Mouse (Mus musculus): ENCODE data around the gene Bricd5. TPM values are rescaled to one million over a fixed set of nuclear protein-coding genes. Genes with fewer than 3 reads are reported as not detected.
"Not testable (repeated sequence)": the region's sequence is repeated elsewhere in the genome, so short reads cannot be mapped to it uniquely, and the experiment has no call there.

The Bricd5 gene
- polyA plus RNA-seq, 1 experiment from 2014 or later: 0.34 TPM

GRCm38 (mm10) chr17:24454756-24455522 is 18.7 kb upstream of the Bricd5 start:
- under 1% methylated on average over 67 of the region's 67 CpGs for WGBS
- Histone ChIP-seq H3K36me3 (ENCODE audit: control insufficient read depth, insufficient read depth, low read length) (no peaks in the 10 kb centered on the region), H3K4me1 (ENCODE audit: control insufficient read depth, insufficient read depth, low read length) (peaks cover 10% of the 10 kb centered on the region; the same call in 1 of the 2 replicates), H3K4me3 (ENCODE audit: low read length) (peak overlapping the region; percentile 78), H3K9me3 (ENCODE audit: control insufficient read depth, low read length) (no peaks in the 10 kb centered on the region), H3K4me2 (ENCODE audit: low read depth, low read length) (peak overlapping the region; percentile 77), H3K9ac (ENCODE audit: low read depth, low read length) (peak overlapping the region; percentile 90), H3K27ac (ENCODE audit: low read length) (peak overlapping the region; percentile 97), H3K27me3 (replicated peaks; ENCODE audit: control insufficient read depth, insufficient read depth, low read length) (no peaks in the 10 kb centered on the region)
- ATAC-seq: peak; percentile 95

DNA sequence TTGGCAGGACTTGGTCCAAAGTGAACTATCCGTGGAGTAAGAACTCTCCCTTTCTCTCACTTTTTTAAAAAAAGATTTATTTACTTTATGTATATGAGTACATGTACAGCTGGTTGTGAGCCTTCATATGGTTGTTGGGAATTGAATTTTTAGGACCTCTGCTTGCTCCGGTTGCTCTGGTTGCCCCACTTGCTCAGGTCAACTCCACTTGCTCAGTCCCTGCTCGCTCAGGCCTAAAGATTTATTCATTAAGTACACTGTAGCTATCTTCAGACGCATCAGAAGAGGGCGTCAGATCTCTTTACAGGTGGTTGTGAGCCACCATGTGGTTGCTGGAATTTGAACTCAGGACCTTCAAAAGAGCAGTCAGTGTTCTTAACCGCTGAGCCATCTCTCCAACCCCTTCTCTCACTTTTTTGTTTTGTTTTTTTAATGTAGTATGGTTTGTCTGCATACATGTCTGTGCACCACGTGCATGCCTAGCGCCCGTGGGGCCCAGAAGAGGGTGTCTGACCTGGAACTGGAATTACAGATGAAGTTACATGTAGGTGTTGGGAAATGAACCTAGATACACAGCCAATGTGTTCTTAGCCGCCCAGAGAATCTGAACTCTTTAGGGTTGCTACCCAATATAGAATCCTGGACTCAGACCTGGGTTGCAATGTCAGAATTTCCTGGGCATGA is 18.0 kb upstream of the Bricd5 start:
- WGBS: 49% methylated on average over 10 of the region's 10 CpGs
- H3K4me1 ChIP-seq (ENCODE audit: control insufficient read depth, insufficient read depth, low read length); H3K27me3 ChIP-seq (replicated peaks; ENCODE audit: control insufficient read depth, insufficient read depth, low read length); H3K36me3 ChIP-seq (ENCODE audit: control insufficient read depth, insufficient read depth, low read length); H3K9me3 ChIP-seq (ENCODE audit: control insufficient read depth, low read length); H3K9ac ChIP-seq (ENCODE audit: low read depth, low read length): not testable (repeated sequence)
- peak; percentile 32 for ATAC-seq
- Histone ChIP-seq H3K4me3 (ENCODE audit: low read length) (peak overlapping the region; percentile 6; the same call in 1 of the 2 replicates), H3K27ac (ENCODE audit: low read length) (0 out of 2 replicates have a peak overlapping the region, but pooled peaks have one; percentile 23), H3K4me2 (ENCODE audit: low read depth, low read length) (peak overlapping the region; percentile 39; the same call in 1 of the 2 replicates)

- 83% methylated on average over 2 of the region's 2 CpGs for WGBS
- Histone ChIP-seq H3K27ac (ENCODE audit: low read length) (no peak overlapping the region), H3K4me1 (ENCODE audit: control insufficient read depth, insufficient read depth, low read length) (no peaks in the 10 kb centered on the region), H3K4me2 (ENCODE audit: low read depth, low read length) (no peak overlapping the region), H3K4me3 (ENCODE audit: low read length) (no peak overlapping the region), H3K9ac (ENCODE audit: low read depth, low read length) (no peak overlapping the region), H3K27me3 (replicated peaks; ENCODE audit: control insufficient read depth, insufficient read depth, low read length) (no peaks in the 10 kb centered on the region), H3K9me3 (ENCODE audit: control insufficient read depth, low read length) (no peaks in the 10 kb centered on the region), H3K36me3 (ENCODE audit: control insufficient read depth, insufficient read depth, low read length) (no peaks in the 10 kb centered on the region)
- ATAC-seq: no peak
These were observed 12.1 kb upstream of the Bricd5 start for GRCm38 (mm10) chr17:24461580-24461979.

- Histone ChIP-seq H3K27me3 (replicated peaks; ENCODE audit: control insufficient read depth, insufficient read depth, low read length) (no peaks in the 10 kb centered on the region), H3K4me1 (ENCODE audit: control insufficient read depth, insufficient read depth, low read length) (no peaks in the 10 kb centered on the region), H3K9me3 (ENCODE audit: control insufficient read depth, low read length) (no peaks in the 10 kb centered on the region), H3K4me2 (ENCODE audit: low read depth, low read length) (no peak overlapping the region), H3K9ac (ENCODE audit: low read depth, low read length) (no peak overlapping the region), H3K27ac (ENCODE audit: low read length) (no peak overlapping the region), H3K4me3 (ENCODE audit: low read length) (no peak overlapping the region), H3K36me3 (ENCODE audit: control insufficient read depth, insufficient read depth, low read length) (no peaks in the 10 kb centered on the region)
- WGBS: 77% methylated on average over 1 of the region's 1 CpGs
- ATAC-seq: no peak
These were observed 10.8 kb upstream of the Bricd5 start for GRCm38 (mm10) chr17:24462932-24463331.

- Histone ChIP-seq H3K9ac (ENCODE audit: low read depth, low read length) (no peak overlapping the region), H3K27ac (ENCODE audit: low read length) (no peak overlapping the region), H3K36me3 (ENCODE audit: control insufficient read depth, insufficient read depth, low read length) (no peaks in the 10 kb centered on the region), H3K4me2 (ENCODE audit: low read depth, low read length) (no peak overlapping the region), H3K4me1 (ENCODE audit: control insufficient read depth, insufficient read depth, low read length) (no peaks in the 10 kb centered on the region), H3K9me3 (ENCODE audit: control insufficient read depth, low read length) (no peaks in the 10 kb centered on the region), H3K27me3 (replicated peaks; ENCODE audit: control insufficient read depth, insufficient read depth, low read length) (no peaks in the 10 kb centered on the region), H3K4me3 (ENCODE audit: low read length) (no peak overlapping the region)
- ATAC-seq: peak; percentile 52; the same call in 1 of the 2 replicates
- WGBS: 57% methylated on average over 6 of the region's 6 CpGs
These were observed 10.1 kb upstream of the Bricd5 start for GRCm38 (mm10) chr17:24463374-24464133.

DNA sequence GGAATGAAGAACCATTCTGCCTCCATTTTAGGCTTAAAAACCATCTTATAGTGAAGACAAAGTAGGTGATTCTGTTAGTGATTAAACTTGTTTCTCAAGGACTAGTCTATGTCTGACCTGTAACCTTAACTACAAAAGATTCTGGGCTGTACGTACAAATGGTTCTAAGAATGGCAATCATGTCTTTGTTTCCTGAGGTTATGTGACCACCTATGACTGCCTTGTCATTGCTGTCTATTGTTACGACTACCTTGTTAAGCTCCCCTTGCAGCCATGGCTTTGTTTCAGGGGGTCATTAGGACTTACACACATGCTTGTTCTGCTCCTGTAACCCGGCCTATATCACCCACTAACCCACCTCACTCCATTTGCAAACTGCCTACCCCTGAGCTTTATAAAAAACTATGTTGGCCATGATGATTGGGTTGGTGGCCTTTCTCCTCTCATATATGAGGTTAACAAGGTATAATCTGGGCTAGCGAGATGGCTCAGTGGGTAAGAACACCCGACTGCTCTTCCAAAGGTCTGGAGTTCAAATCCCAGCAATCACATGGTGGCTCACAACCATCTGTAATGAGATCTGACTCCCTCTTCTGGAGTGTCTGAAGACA is 4.9 kb upstream of the Bricd5 start:
- no peak overlapping the region for H3K27ac ChIP-seq (ENCODE audit: low read length)
- no peak overlapping the region for H3K4me2 ChIP-seq (ENCODE audit: low read depth, low read length)
- H3K4me3 ChIP-seq (ENCODE audit: low read length): no peak overlapping the region
- no peak overlapping the region for H3K9ac ChIP-seq (ENCODE audit: low read depth, low read length)
- no peak for ATAC-seq
- WGBS: 95% methylated on average over 5 of the region's 5 CpGs
- no peaks in the 10 kb centered on the region for H3K9me3 ChIP-seq (ENCODE audit: control insufficient read depth, low read length)
- H3K27me3 ChIP-seq (replicated peaks; ENCODE audit: control insufficient read depth, insufficient read depth, low read length): no peaks in the 10 kb centered on the region
- peaks cover 24% of the 10 kb centered on the region for H3K4me1 ChIP-seq (ENCODE audit: control insufficient read depth, insufficient read depth, low read length)
- no peaks in the 10 kb centered on the region for H3K36me3 ChIP-seq (ENCODE audit: control insufficient read depth, insufficient read depth, low read length)

GRCm38 (mm10) chr17:24469336-24469909 is 4.3 kb upstream of the Bricd5 start:
- Histone ChIP-seq H3K9me3 (ENCODE audit: control insufficient read depth, low read length) (no peaks in the 10 kb centered on the region), H3K4me2 (ENCODE audit: low read depth, low read length) (peak overlapping the region; percentile 73), H3K27me3 (replicated peaks; ENCODE audit: control insufficient read depth, insufficient read depth, low read length) (no peaks in the 10 kb centered on the region), H3K27ac (ENCODE audit: low read length) (peak overlapping the region; percentile 93), H3K4me3 (ENCODE audit: low read length) (peak overlapping the region; percentile 93), H3K9ac (ENCODE audit: low read depth, low read length) (peak overlapping the region; percentile 77), H3K4me1 (ENCODE audit: control insufficient read depth, insufficient read depth, low read length) (peaks cover 31% of the 10 kb centered on the region), H3K36me3 (ENCODE audit: control insufficient read depth, insufficient read depth, low read length) (peaks cover 5% of the 10 kb centered on the region; the same call in 1 of the 2 replicates)
- WGBS: 17% methylated on average over 7 of the region's 7 CpGs
- no peak for ATAC-seq

DNA sequence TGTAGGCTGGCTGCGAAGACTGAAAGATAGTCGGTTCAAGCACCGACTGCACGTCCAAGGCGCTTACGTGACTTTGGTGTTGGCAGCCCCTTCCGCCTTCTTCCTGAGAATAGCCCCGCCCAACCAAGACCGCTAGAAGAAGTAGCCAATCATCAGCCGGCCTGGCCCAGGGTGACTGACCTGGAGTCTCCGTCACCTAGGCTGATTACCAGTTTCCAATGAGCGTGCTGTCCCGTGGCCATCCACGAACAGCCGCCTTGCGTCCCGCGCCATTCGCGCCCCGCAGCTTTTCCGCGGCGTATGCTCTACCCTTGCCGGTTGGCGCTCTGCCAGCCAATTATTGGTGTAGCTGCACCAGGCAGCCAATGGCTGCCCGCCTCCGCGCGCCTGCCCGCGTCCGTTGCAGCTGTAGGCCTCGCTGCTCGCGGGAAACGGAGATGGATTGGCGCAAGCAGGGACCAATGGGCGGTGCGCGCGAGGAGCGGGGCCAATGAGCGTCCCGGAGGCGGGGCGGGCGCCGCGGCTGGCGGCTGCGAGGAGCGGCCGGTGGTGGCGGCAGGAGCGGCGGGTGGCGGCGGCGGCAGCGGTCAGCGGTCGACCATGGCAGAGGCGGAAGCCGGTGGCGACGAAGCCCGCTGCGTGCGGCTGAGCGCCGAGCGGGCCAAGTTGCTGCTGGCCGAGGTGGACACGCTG is 3.6 kb upstream of the Bricd5 start, which contains the start of the genes E4f1 and Pgp:
Gene E4f1, minus strand, starts transcription at position 404 of the 693 bp plus-strand sequence.
Gene Pgp, plus strand, starts transcription at position 483 of the 693 bp plus-strand sequence.
- H3K27me3 ChIP-seq (replicated peaks; ENCODE audit: control insufficient read depth, insufficient read depth, low read length): no peaks in the 10 kb centered on the region

More for the DNA sequence above, 3.6 kb upstream of the Bricd5 start, which contains the start of the genes E4f1 and Pgp:
- Histone ChIP-seq H3K36me3 (ENCODE audit: control insufficient read depth, insufficient read depth, low read length) (peaks cover 9% of the 10 kb centered on the region; the same call in 1 of the 2 replicates), H3K4me1 (ENCODE audit: control insufficient read depth, insufficient read depth, low read length) (peaks cover 31% of the 10 kb centered on the region), H3K27ac (ENCODE audit: low read length) (peak within 1 kb of the TSS; percentile 93), H3K9ac (ENCODE audit: low read depth, low read length) (peak within 1 kb of the TSS; percentile 96), H3K4me3 (ENCODE audit: low read length) (peak within 1 kb of the TSS; percentile 93), H3K9me3 (ENCODE audit: control insufficient read depth, low read length) (no peaks in the 10 kb centered on the region), H3K4me2 (ENCODE audit: low read depth, low read length) (peak within 1 kb of the TSS; percentile 92)
- under 1% methylated on average over 74 of the region's 75 CpGs for WGBS
- peak; percentile 97 for ATAC-seq
